Mouse (Mus musculus): ENCODE data around the gene Ndufa11. TPM values are rescaled to one million over a fixed set of nuclear protein-coding genes. Genes with fewer than 3 reads are reported as not detected.

The Ndufa11 gene
- 100 to 1,000 TPM; 205 to 222 TPM for total RNA-seq (2021)

- DNase-seq (ENCODE audit: extremely low spot score in 1 of 2, low spot score in 2 of 2): peak; percentile 93 to 97
- intact Hi-C loops (cut with DNase I): loop anchor here (5.0 kb wide), 1 partner anchor 45 kb away; the partner anchor contains the start of gene Dus3l
Observed at GRCm38 (mm10) chr17:56717363-56718058, at the start of gene Ndufa11, which contains the start of gene Vmac. Gene Ndufa11, plus strand, starts transcription at chr17:56717767. Gene Vmac, minus strand, starts transcription at chr17:56718022.

- intact Hi-C loops (cut with DNase I): no loop called here
- DNase-seq (ENCODE audit: extremely low spot score in 1 of 2, low spot score in 2 of 2): peak; percentile 65 to 91
Observed at GRCm38 (mm10) chr17:56668384-56669144, 49.0 kb upstream of the Ndufa11 start.

- no peak for DNase-seq (ENCODE audit: extremely low spot score in 1 of 2, low spot score in 2 of 2)
- intact Hi-C loops (cut with DNase I): loop anchor here (5.0 kb wide), 1 partner anchor 57 kb away; the partner anchor contains the start of gene Rpl36
Observed at GRCm38 (mm10) chr17:56669766-56670165, 47.8 kb upstream of the Ndufa11 start.

GRCm38 (mm10) chr17:56672941-56673646 is 44.5 kb upstream of the Ndufa11 start, which contains the start of gene Ranbp3:
Gene Ranbp3, plus strand, starts transcription at chr17:56673294.
- intact Hi-C loops (cut with DNase I): loop anchor here (5.0 kb wide), 1 partner anchor 61 kb away; the partner anchor contains the start of gene Rpl36
- DNase-seq (ENCODE audit: extremely low spot score in 1 of 2, low spot score in 2 of 2): peak; percentile 98 to 100

- DNase-seq (ENCODE audit: extremely low spot score in 1 of 2, low spot score in 2 of 2): no peak
- intact Hi-C loops (cut with DNase I): loop anchor here (5.0 kb wide), 1 partner anchor 62 kb away; the partner anchor contains the start of gene Rpl36
Observed at GRCm38 (mm10) chr17:56673647-56674416, 43.7 kb upstream of the Ndufa11 start.

DNA sequence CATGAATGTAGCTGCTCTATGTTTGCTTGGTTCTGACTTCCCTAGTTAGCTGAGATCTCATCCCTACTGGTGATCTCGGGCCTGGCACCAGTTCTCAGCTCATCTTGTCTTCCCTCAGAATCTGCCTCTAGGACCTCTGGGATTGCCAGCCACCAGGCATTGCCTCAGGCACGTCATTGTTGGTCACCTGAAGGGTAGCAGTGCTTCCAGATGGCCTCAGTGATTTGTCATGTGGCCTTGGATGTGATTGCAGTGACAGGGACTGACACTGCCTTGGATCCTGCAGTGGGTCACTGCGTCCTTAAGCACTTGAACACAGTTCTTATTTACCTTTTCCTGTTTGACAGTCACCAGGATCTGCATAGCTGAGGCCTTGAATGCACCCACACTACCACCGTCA is 35.8 kb upstream of the Ndufa11 start:
- DNase-seq (ENCODE audit: extremely low spot score in 1 of 2, low spot score in 2 of 2): no peak
- intact Hi-C loops (cut with DNase I): no loop called here

DNA sequence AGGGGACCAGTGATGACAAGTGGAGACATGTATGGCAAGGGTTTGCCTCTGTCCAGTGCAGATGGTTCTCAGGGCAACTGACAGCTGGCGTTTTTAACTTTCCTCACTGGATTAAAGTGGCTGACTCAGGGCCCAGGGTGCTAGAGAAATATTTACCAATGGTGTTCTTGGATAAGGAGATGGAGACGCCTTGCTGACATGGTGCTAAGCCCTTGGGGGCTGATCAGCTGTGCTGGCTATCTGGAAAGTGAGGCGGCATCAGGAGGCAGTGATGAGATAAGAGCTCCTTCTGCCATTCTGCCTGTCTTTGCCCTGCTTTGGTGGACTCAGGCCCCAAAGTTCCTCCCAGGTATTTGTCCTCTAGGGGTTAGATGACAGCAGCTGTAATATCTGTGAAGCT is 34.7 kb upstream of the Ndufa11 start:
- no peak for DNase-seq (ENCODE audit: extremely low spot score in 1 of 2, low spot score in 2 of 2)
- intact Hi-C loops (cut with DNase I): no loop called here

DNA sequence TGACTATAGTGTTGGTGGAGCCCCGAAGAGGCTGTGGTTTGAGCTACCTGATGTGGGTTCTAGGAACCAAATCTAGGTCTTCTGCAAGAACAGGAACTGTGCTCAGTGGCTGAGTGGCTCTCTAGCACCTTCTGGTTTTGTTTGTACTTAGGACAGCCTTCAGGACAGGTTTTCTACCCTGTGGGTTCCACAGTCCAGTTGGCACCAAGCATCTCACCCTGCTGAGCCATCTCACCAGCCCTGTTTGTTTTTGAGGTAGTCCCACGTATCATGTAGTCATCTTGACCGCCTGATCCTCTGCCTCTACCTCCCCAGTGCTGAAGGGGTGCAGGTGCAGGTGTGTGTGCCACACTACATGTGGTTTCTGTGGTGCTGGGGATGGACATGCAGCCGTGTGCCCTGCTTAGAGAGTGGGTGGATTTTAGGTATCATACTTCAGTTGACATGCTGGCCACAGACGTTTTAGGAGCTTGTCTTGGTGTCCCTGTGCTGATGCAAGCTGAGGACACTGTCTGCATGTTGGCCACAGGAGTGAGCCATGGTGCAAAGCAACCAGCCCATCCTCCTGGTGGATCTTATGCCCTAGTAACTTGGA is 33.9 kb upstream of the Ndufa11 start:
- intact Hi-C loops (cut with DNase I): no loop called here
- no peak for DNase-seq (ENCODE audit: extremely low spot score in 1 of 2, low spot score in 2 of 2)

DNA sequence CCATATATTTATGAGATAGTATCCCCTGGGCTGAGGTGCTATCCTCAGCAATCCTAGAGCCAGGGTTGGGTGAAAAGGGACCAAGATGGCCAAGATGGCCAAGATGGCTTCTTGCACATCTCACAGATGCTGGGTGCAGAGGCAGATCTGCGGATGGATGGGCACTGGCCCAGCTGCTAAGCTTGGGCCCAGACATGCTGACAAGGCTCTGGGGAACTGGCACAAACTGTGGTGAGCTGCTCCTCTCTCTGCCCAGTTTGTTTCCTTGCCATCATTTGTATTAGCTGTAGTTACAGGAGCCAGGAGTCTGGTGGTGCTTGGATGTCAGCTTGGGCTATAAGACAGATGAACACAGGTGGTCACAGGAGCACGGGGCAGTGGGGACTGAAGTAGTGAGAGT is 32.9 kb upstream of the Ndufa11 start:
- no peak for DNase-seq (ENCODE audit: extremely low spot score in 1 of 2, low spot score in 2 of 2)
- intact Hi-C loops (cut with DNase I): no loop called here

GRCm38 (mm10) chr17:56686801-56687200 is 30.8 kb upstream of the Ndufa11 start:
- no peak for DNase-seq (ENCODE audit: extremely low spot score in 1 of 2, low spot score in 2 of 2)

GRCm38 (mm10) chr17:56688045-56688444 is 29.5 kb upstream of the Ndufa11 start:
- no peak for DNase-seq (ENCODE audit: extremely low spot score in 1 of 2, low spot score in 2 of 2)
- intact Hi-C loops (cut with DNase I): no loop called here

More at GRCm38 (mm10) chr17:56686801-56687200, 30.8 kb upstream of the Ndufa11 start:
- intact Hi-C loops (cut with DNase I): no loop called here

- intact Hi-C loops (cut with DNase I): no loop called here
- DNase-seq (ENCODE audit: extremely low spot score in 1 of 2, low spot score in 2 of 2): no peak
Observed at GRCm38 (mm10) chr17:56688689-56689088, 28.9 kb upstream of the Ndufa11 start.

DNA sequence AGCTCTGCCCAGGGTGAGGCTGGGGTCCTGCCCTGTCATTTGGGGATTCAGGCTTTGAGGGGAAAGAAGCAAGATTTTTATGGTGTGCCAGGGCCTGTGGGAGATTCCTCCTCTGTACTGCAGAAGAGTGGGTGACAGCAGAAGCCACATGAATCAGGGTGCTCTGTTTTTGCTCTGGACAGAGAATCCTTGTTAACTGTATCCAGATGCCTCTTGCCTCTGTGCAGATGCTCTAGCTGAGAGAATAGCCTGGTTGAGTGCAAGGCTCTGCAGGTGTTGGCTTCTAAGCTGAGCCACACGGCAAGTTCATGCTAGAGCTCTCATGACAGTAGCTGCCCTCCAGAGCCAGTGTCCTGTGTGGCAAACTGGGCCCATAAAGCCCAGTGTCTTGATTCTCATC is 24.2 kb upstream of the Ndufa11 start:
- DNase-seq (ENCODE audit: extremely low spot score in 1 of 2, low spot score in 2 of 2): no peak

DNA sequence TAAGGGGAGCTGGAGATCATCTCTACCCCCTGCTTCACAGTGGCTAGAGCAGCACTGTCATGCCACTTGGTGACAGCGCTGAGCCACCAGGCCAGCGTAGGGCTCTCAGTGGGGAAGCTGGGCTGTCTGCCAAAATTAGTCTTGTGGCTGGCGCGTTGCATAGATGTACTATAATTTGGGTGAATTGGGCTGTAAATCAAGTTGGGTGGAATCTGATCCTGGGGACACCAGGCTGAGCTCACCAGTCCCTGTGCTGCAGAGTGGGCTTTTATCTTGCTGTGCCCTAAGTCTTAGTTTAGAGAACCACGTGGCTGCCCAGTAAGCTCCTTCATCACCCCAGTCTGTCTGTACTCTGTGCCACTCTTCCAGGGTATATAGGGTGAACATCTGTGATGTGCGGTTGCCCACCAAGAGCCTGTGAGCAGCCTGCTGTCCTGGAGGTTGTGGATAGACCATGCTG is 23.7 kb upstream of the Ndufa11 start:
- intact Hi-C loops (cut with DNase I): no loop called here

More for the DNA sequence above, 24.2 kb upstream of the Ndufa11 start:
- intact Hi-C loops (cut with DNase I): no loop called here

DNA sequence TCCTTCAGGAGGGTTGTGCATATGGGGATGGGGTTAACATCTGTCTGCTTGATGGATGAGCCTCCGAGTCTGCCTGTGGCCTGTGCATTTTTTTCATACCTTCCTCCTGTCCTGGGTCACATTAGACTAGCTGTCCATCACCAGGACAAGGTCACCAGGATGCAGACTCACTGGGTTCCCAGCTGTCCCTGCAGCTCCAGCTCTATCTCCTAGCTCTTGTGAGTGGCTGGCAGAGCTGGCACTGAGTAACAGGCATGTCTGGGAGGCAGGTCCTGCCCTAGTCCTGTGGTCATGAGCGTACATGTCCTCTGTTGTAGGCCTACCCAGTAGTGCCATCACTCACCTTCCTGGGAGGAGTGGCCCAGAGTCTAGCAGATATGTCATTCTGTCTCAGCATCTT is 17.1 kb upstream of the Ndufa11 start:
- intact Hi-C loops (cut with DNase I): no loop called here
- no peak for DNase-seq (ENCODE audit: extremely low spot score in 1 of 2, low spot score in 2 of 2)

More for the DNA sequence above, 23.7 kb upstream of the Ndufa11 start:
- peak; percentile 49 to 64 for DNase-seq (ENCODE audit: extremely low spot score in 1 of 2, low spot score in 2 of 2)

- DNase-seq (ENCODE audit: extremely low spot score in 1 of 2, low spot score in 2 of 2): no peak
- intact Hi-C loops (cut with DNase I): no loop called here
Observed at GRCm38 (mm10) chr17:56703038-56703437, 14.5 kb upstream of the Ndufa11 start.

- no peak for DNase-seq (ENCODE audit: extremely low spot score in 1 of 2, low spot score in 2 of 2)
- intact Hi-C loops (cut with DNase I): no loop called here
Observed at GRCm38 (mm10) chr17:56706515-56706914, 11.1 kb upstream of the Ndufa11 start.

- DNase-seq (ENCODE audit: extremely low spot score in 1 of 2, low spot score in 2 of 2): no peak
- intact Hi-C loops (cut with DNase I): no loop called here
Observed at GRCm38 (mm10) chr17:56708692-56709091, 8.9 kb upstream of the Ndufa11 start.

Data from left cerebral cortex, postnatal 10 days (tissue).